Mouse (Mus musculus) kidney, adult 2 months (tissue): ENCODE results near the gene Aimp2. TPM values are rescaled to one million over a fixed set of nuclear protein-coding genes. Genes with fewer than 3 reads are reported as not detected.

Experiments used
- DNase-seq: peaks from one replicate; pipeline ENCODE4 v3.0.0; 2021
- H3K27ac ChIP-seq: fragments of 200-500 bp; 2 replicates; pipeline ENCODE4 v1.5.1; 2012; ENCODE audit warnings: low read depth, low read length, control low read depth, inconsistent platforms; ENCODE audit not compliant: insufficient read depth
- H3K27me3 ChIP-seq: fragments of 200-500 bp; replicated peaks from 2 replicates; pipeline ENCODE4 v1.6.1; 2012; ENCODE audit warnings: mild to moderate bottlenecking, moderate library complexity, low read length, inconsistent platforms; ENCODE audit not compliant: control insufficient read depth, insufficient read depth
- H3K36me3 ChIP-seq: fragments of 200-500 bp; 2 replicates; pipeline ENCODE4 v1.6.1; 2012; ENCODE audit warnings: mild to moderate bottlenecking, moderate library complexity, low read length, inconsistent platforms; ENCODE audit not compliant: control insufficient read depth, insufficient read depth
- H3K4me1 ChIP-seq: fragments of 200-500 bp; 2 replicates; pipeline ENCODE4 v1.6.1; 2011; ENCODE audit warnings: low read length; ENCODE audit not compliant: control insufficient read depth, insufficient read depth
- H3K4me3 ChIP-seq: fragments of 200-500 bp; 2 replicates; pipeline ENCODE4 v1.5.1; 2011; ENCODE audit warnings: mild to moderate bottlenecking, low read depth, low read length, control low read depth; ENCODE audit not compliant: insufficient read depth
- CTCF ChIP-seq: fragments of 200-500 bp; conservative IDR thresholded peaks from 2 replicates; pipeline ENCODE4 v1.5.1; 2011; ENCODE audit warnings: low read depth, mild to moderate bottlenecking, control low read depth, low read length, moderate library complexity, mixed read lengths; ENCODE audit not compliant: insufficient read depth, insufficient read length
- POLR2A ChIP-seq: fragments of 200-500 bp; IDR thresholded peaks from one replicate; pipeline ENCODE4 v1.6.1; 2011; ENCODE audit warnings: low read depth, low read length, control low read depth
- WGBS: fragments of 180-500 bp; shearing (Covaris S2); methylation state at CpG from one replicate; pipeline ENCODE4 v1.1.7; 2018; 5-methylcytosine and 5-hydroxymethylcytosine counted together
- polyA plus RNA-seq: library from polyadenylated mRNA; depleted of rRNA; stranded (reverse); fragments of >200 nt; gene quantifications from 2 replicates; pipeline ENCODE4 v1.2.3, GENCODE M21; 2012; rRNA removed

Gene Aimp2
- 35.9 and 41.9 TPM in 2 replicates for polyA plus RNA-seq

GRCm38 (mm10) chr5:143909417-143910400 is at the start of gene Aimp2, which contains the start of gene Pms2:
Gene Aimp2, minus strand, starts transcription at chr5:143909847.
Gene Pms2, plus strand, starts transcription at chr5:143909964.
- H3K4me3 ChIP-seq: peak within 1 kb of the TSS; percentile 97
- H3K36me3 ChIP-seq: no peaks in the 10 kb centered on the region
- DNase-seq: peak; percentile 99
- WGBS: under 1% methylated on average over 70 of the region's 70 CpGs
- TF ChIP-seq POLR2A (peak; percentile 33), CTCF (no peak)
- H3K27me3 ChIP-seq: no peaks in the 10 kb centered on the region
- peak within 1 kb of the TSS; percentile 86 for H3K27ac ChIP-seq
- peaks cover 3% of the 10 kb centered on the region; the same call in 1 of the 2 replicates for H3K4me1 ChIP-seq

GRCm38 (mm10) chr5:143957101-143957500 is 47.5 kb upstream of the Aimp2 start:
- no peak overlapping the region for H3K27ac ChIP-seq
- DNase-seq: no peak
- no peaks in the 10 kb centered on the region for H3K36me3 ChIP-seq
- TF ChIP-seq POLR2A (no peak), CTCF (no peak)
- no peak overlapping the region for H3K4me3 ChIP-seq
- H3K27me3 ChIP-seq: no peaks in the 10 kb centered on the region
- no peaks in the 10 kb centered on the region for H3K4me1 ChIP-seq
- WGBS: 91% methylated on average over 6 of the region's 6 CpGs

- H3K27ac ChIP-seq: no peak overlapping the region
- WGBS: 44% methylated on average over 5 of the region's 5 CpGs
- H3K36me3 ChIP-seq: no peaks in the 10 kb centered on the region
- no peaks in the 10 kb centered on the region for H3K4me1 ChIP-seq
- H3K27me3 ChIP-seq: no peaks in the 10 kb centered on the region
- DNase-seq: no peak
- no peak overlapping the region for H3K4me3 ChIP-seq
- TF ChIP-seq CTCF (no peak), POLR2A (no peak)
Observed at GRCm38 (mm10) chr5:143950016-143950415, 40.4 kb upstream of the Aimp2 start.

GRCm38 (mm10) chr5:143948361-143948760 is 38.7 kb upstream of the Aimp2 start:
- H3K36me3 ChIP-seq: no peaks in the 10 kb centered on the region
- no peaks in the 10 kb centered on the region for H3K27me3 ChIP-seq
- WGBS: 80% methylated on average over 12 of the region's 12 CpGs
- no peak for DNase-seq
- TF ChIP-seq CTCF (no peak), POLR2A (no peak)
- no peak overlapping the region for H3K27ac ChIP-seq
- H3K4me1 ChIP-seq: no peaks in the 10 kb centered on the region
- H3K4me3 ChIP-seq: no peak overlapping the region

- no peak for DNase-seq
- TF ChIP-seq CTCF: no peak
- no peak for TF ChIP-seq POLR2A
- H3K4me1 ChIP-seq: no peaks in the 10 kb centered on the region
- no peaks in the 10 kb centered on the region for H3K36me3 ChIP-seq
- no peak overlapping the region for H3K4me3 ChIP-seq
- no peaks in the 10 kb centered on the region for H3K27me3 ChIP-seq
- H3K27ac ChIP-seq: no peak overlapping the region
- 89% methylated on average over 14 of the region's 14 CpGs for WGBS
Observed at GRCm38 (mm10) chr5:143943231-143944125, 33.8 kb upstream of the Aimp2 start.

- TF ChIP-seq CTCF: no peak
- TF ChIP-seq POLR2A: no peak
- Histone ChIP-seq H3K36me3 (no peaks in the 10 kb centered on the region), H3K4me1 (no peaks in the 10 kb centered on the region), H3K4me3 (no peak overlapping the region), H3K27ac (no peak overlapping the region), H3K27me3 (no peaks in the 10 kb centered on the region)
- DNase-seq: no peak
- WGBS: 18% methylated on average over 10 of the region's 10 CpGs
Observed at GRCm38 (mm10) chr5:143941588-143941987, 31.9 kb upstream of the Aimp2 start.
